Mouse (Mus musculus): ENCODE data around the gene Nsmf.

DNA sequence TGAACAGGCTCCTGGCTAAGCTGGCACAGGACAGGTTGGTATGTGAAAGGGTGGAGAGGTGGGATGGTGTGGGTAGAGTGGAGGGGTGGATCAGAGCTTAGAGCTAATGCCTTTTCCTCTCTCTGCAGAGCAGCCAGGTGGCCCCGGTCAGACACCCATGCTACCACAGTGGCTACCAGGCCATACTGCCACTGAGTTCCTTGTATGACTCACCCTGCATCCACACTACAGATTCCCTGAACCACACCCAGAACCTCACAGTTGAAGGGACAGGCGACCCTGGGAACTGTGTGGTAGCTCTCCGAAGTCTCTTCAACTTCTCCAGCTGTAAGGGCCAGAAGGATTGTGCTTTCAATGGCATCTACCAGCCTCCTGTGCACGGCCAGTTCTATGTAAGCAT is 29.5 kb downstream of the Nsmf start:
- no peak for TF ChIP-seq CTCF (conservative IDR thresholded peaks at IDR 0.05; ENCODE audit: low read length)
- TF ChIP-seq POU5F1 (IDR thresholded peaks at IDR 0.05; ENCODE audit: borderline replicate concordance, low read length), result no peak
- no peak for TF ChIP-seq NANOG (IDR thresholded peaks at IDR 0.05; ENCODE audit: borderline replicate concordance, low read length)

All from E14TG2a.4 (cell line).